Mouse (Mus musculus) embryonic fibroblast, embryonic 13.5 days (primary cell): ENCODE measurements around the gene Nek4. TPM values are rescaled to one million over a fixed set of nuclear protein-coding genes. Genes with fewer than 3 reads are reported as not detected.

Source experiments
- H3K27ac ChIP-seq: 2 replicates; pipeline ENCODE4 v1.5.1; 2012; ENCODE audit warnings: low read length, control low read depth, inconsistent platforms; ENCODE audit not compliant: insufficient read depth
- H3K4me1 ChIP-seq: 2 replicates; pipeline ENCODE4 v1.6.1; 2011; ENCODE audit warnings: low read length; ENCODE audit not compliant: control insufficient read depth, insufficient read depth
- H3K4me3 ChIP-seq: 2 replicates; pipeline ENCODE4 v1.5.1; 2011; ENCODE audit warnings: mild to moderate bottlenecking, control low read depth, low read length; ENCODE audit not compliant: insufficient read depth
- CTCF ChIP-seq: IDR thresholded peaks from 2 replicates; pipeline ENCODE4 v1.5.1; 2011; ENCODE audit warnings: mild to moderate bottlenecking, control low read depth, low read length, moderate library complexity, borderline replicate concordance; ENCODE audit not compliant: insufficient read depth
- POLR2A ChIP-seq: IDR thresholded peaks from 2 replicates; pipeline ENCODE4 v1.6.1; 2011; ENCODE audit warnings: low read depth, mild to moderate bottlenecking, control low read depth, low read length, moderate library complexity
- polyA plus RNA-seq: library from polyadenylated mRNA; stranded (reverse); fragments of >200 nt; gene quantifications from 2 replicates; pipeline ENCODE4 v1.2.4, GENCODE M21; 2011; ENCODE audit warnings: low read depth; ENCODE audit not compliant: missing spikeins, insufficient read length

Nek4 gene
- polyA plus RNA-seq, 1 experiment = 9.6 TPM

GRCm38 (mm10) chr14:30923375-30924105 is 27.6 kb upstream of the Nek4 start, which contains the start of gene Itih3:
Gene Itih3, minus strand, starts transcription at chr14:30923760.
- H3K4me1 ChIP-seq = no peaks in the 10 kb centered on the region
- TF ChIP-seq POLR2A (no peak), CTCF (no peak)
- no peak within 1 kb of the TSS for H3K4me3 ChIP-seq
- no peak within 1 kb of the TSS for H3K27ac ChIP-seq

- TF ChIP-seq CTCF = no peak
- TF ChIP-seq POLR2A = no peak
- Histone ChIP-seq H3K4me3 (no peak overlapping the region), H3K27ac (no peak overlapping the region), H3K4me1 (no peaks in the 10 kb centered on the region)
These were observed 25.7 kb upstream of the Nek4 start for GRCm38 (mm10) chr14:30925492-30925891.

- no peaks in the 10 kb centered on the region for H3K4me1 ChIP-seq
- TF ChIP-seq POLR2A (no peak), CTCF (no peak)
- H3K27ac ChIP-seq = no peak overlapping the region
- H3K4me3 ChIP-seq = no peak overlapping the region
These were observed 20.8 kb upstream of the Nek4 start for GRCm38 (mm10) chr14:30930386-30930785.

GRCm38 (mm10) chr14:30933351-30933750 is 17.8 kb upstream of the Nek4 start:
- Histone ChIP-seq H3K4me1 (no peaks in the 10 kb centered on the region), H3K4me3 (no peak overlapping the region), H3K27ac (no peak overlapping the region)
- TF ChIP-seq CTCF = no peak
- no peak for TF ChIP-seq POLR2A

GRCm38 (mm10) chr14:30942254-30942653 is 8.9 kb upstream of the Nek4 start:
- Histone ChIP-seq H3K4me3 (no peak overlapping the region), H3K4me1 (no peaks in the 10 kb centered on the region), H3K27ac (no peak overlapping the region)
- TF ChIP-seq CTCF (no peak), POLR2A (no peak)

GRCm38 (mm10) chr14:30943038-30943437 is 8.1 kb upstream of the Nek4 start, which contains the start of gene Itih1:
Gene Itih1, minus strand, starts transcription at chr14:30943289.
- Histone ChIP-seq H3K4me3 (no peak within 1 kb of the TSS), H3K4me1 (no peaks in the 10 kb centered on the region), H3K27ac (peak within 1 kb of the TSS; percentile 23; the same call in 1 of the 2 replicates)
- TF ChIP-seq POLR2A (no peak), CTCF (no peak)

DNA sequence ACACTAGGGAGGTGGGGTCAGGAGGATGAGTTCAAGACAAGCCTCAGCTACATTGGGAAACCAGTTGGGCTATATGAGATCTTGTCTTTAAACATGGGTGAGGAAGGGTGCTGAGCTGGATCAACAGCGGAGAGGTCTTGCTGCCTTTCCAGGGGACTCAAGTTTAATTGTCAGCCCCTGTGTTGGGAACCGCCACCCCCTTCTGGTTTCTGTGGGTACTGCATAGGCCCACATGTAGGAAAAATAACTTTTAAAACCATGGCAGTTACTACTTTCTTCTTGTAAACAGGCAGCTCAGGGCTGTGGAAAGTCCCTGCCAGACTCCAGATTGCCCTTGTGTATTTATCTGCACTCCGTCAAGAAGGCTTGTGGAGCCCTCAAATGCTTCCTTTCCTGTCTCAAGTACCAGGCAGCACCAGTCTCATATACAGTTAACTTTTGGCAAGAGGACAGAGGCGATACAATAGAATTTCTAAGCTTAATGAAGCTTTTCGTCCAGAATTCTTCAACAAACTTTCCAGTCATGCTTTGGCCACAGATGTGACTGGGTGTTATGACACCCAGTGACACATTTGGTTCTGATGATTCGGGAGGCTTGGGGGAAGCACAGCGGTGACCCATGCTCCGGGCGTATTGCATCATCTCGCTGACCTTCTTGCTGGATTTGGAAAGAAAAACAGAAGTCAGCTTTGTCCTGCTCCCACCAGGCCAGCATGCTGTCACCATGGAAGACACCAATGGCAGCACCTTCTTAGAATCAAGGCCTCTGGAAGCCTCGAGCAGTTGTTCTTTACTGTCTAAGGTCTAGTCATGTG is 7.1 kb upstream of the Nek4 start:
- Histone ChIP-seq H3K27ac (peak overlapping the region; percentile 23; the same call in 1 of the 2 replicates), H3K4me1 (no peaks in the 10 kb centered on the region), H3K4me3 (no peak overlapping the region)
- TF ChIP-seq CTCF (no peak), POLR2A (no peak)

GRCm38 (mm10) chr14:30944745-30945144 is 6.4 kb upstream of the Nek4 start:
- no peak for TF ChIP-seq CTCF
- TF ChIP-seq POLR2A = no peak
- H3K27ac ChIP-seq = no peak overlapping the region
- H3K4me1 ChIP-seq = no peaks in the 10 kb centered on the region
- no peak overlapping the region for H3K4me3 ChIP-seq

DNA sequence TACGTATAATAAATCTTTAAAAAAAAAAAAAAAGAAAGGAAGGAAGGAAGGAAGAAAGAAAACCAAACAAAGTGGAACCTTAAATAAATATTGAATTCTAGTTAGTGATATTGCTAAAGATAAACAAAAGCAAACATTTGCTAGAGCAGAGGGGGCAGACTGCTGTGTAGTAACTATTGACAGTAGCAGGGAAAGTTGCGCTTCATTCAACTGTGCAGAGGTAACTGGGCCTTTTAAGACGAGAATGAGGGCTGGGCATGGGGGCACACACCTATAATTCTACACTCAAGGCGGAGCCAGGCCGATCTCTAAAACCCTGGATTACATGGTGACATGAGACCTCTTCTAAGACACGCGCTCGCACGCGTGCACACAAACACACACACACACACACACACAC is 1.2 kb upstream of the Nek4 start:
- TF ChIP-seq POLR2A (no peak), CTCF (no peak)
- Histone ChIP-seq H3K4me1 (peaks cover 6% of the 10 kb centered on the region; the same call in 1 of the 2 replicates), H3K4me3 (no peak overlapping the region), H3K27ac (no peak overlapping the region)

GRCm38 (mm10) chr14:30958517-30958916 is 7.3 kb downstream of the Nek4 start:
- no peak overlapping the region for H3K27ac ChIP-seq
- H3K4me1 ChIP-seq = no peaks in the 10 kb centered on the region
- TF ChIP-seq CTCF (no peak), POLR2A (no peak)
- no peak overlapping the region for H3K4me3 ChIP-seq
